16 mouse cellular contexts compared by ENCODE assay signal in the genomic region with DNA sequence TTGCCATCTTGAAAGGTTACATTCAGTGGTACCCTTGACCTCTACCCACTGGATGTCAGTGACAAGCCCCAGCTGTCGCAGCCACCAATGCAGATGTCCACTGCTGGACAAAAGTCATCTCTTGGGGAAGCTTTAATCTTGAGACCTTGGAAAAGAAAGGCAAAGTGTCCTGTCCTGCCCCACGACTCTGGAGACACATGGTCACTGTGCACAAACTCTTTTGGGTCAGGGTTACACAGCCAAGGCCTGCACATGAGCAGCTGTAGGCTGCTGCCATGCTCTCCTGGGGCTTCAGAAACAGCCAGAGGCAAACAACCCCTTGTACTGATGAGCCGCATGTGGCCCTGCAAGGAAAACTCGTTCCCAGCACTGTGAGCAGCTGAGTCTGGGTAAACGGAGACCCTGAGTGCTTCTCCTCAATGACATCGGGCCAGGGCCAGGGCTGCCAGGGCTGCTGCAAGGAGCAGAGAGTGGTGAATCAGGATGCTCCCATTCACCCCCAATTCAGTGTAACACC. TPM values are rescaled to one million over a fixed set of nuclear protein-coding genes. Genes with fewer than 3 reads are reported as not detected.
A peak's percentile ranks its signal among the peaks of the same experiment; 100 is the strongest.
DNase-seq lines count a peak whose midpoint lies in the region; ATAC-seq and TF ChIP-seq lines count a peak whose summit lies in the region.
"Had no signal": no experiment of that assay in that cellular context is flagged by ENCODE, and none has a peak within 500 bp of the region (broad histone marks: within the 10 kb centered on the region; RNA-seq: fewer than 3 reads in every experiment).

No protein-coding gene starts in this region.

- DNase-seq in embryonic facial prominence, embryonic 10.5 days (ENCODE audit: low spot score), result no peak
- DNase-seq in heart, adult 9 months (ENCODE audit: low spot score in 2 of 2), result no peak
- DNase-seq in testis, postnatal 14 days (ENCODE audit: low spot score), result no peak
- DNase-seq in spleen, postnatal 10 days (ENCODE audit: low spot score in 2 of 2), result no peak
- DNase-seq: embryo, embryonic 11 days; layer of hippocampus, adult 9-11 months; thymus, postnatal 36 days had no signal

- no peak for ATAC-seq in embryonic facial prominence, embryonic 13.5 days (ENCODE audit: insufficient number of reproducible peaks, insufficient read depth, low FRiP score, low TSS enrichment, low read depth)
- no peak for ATAC-seq in heart, embryonic 16.5 days (replicated peaks; ENCODE audit: extremely low read depth, insufficient read depth, low FRiP score)
- ATAC-seq: inflammation-experienced regulatory T-cells, adult 6 months; liver, embryonic 12.5 days had no signal

- peaks cover 6% of the 10 kb centered on the region for H3K36me3 ChIP-seq in embryonic facial prominence, embryonic 13.5 days
- peaks cover 10% of the 10 kb centered on the region for H3K36me3 ChIP-seq in embryonic facial prominence, embryonic 10.5 days (replicated peaks)
- no peaks in the 10 kb centered on the region for H3K36me3 ChIP-seq in heart, embryonic 16.5 days (ENCODE audit: control insufficient read depth, insufficient read depth)
- H3K36me3 ChIP-seq in testis, adult 2 months (ENCODE audit: control insufficient read depth, insufficient read depth, low read length), result no peaks in the 10 kb centered on the region

- H3K4me3 ChIP-seq in embryonic facial prominence, embryonic 13.5 days, result no peak overlapping the region
- H3K4me3 ChIP-seq in embryonic facial prominence, embryonic 10.5 days, result no peak overlapping the region
- no peak overlapping the region for H3K4me3 ChIP-seq in heart, embryonic 16.5 days (ENCODE audit: low read length)
- H3K4me3 ChIP-seq in testis, adult 2 months (ENCODE audit: control insufficient read depth, low read depth, low read length), result no peak overlapping the region
- H3K4me3 ChIP-seq: forebrain, embryonic 12.5 days; heart, adult 2 months; liver, embryonic 12.5 days had no signal

- TF ChIP-seq POLR2A in testis, adult 2 months (IDR thresholded peaks at IDR 0.05; ENCODE audit: control insufficient read depth, low read depth, low read length), result no peak

- H3K9ac ChIP-seq in embryonic facial prominence, embryonic 13.5 days, result peak overlapping the region; percentile 32; the same call in 1 of the 2 replicates
- peak overlapping the region; percentile 38; the same call in 1 of the 2 replicates for H3K9ac ChIP-seq in heart, embryonic 16.5 days (ENCODE audit: low read length)
- H3K9ac ChIP-seq: forebrain, embryonic 12.5 days; liver, embryonic 12.5 days had no signal

- no peak overlapping the region for H3K27ac ChIP-seq in embryonic facial prominence, embryonic 13.5 days
- no peak overlapping the region for H3K27ac ChIP-seq in embryonic facial prominence, embryonic 10.5 days (replicated peaks)
- H3K27ac ChIP-seq in heart, embryonic 16.5 days (ENCODE audit: low read length), result peak overlapping the region; percentile 41; the same call in 1 of the 2 replicates
- H3K27ac ChIP-seq in testis, adult 2 months (ENCODE audit: control insufficient read depth, insufficient read depth, low read depth, low read length), result 0 out of 2 replicates have a peak overlapping the region, but pooled peaks have one; percentile 5
- H3K27ac ChIP-seq: forebrain, embryonic 12.5 days; heart, adult 2 months; liver, embryonic 12.5 days had no signal

- H3K4me1 ChIP-seq in embryonic facial prominence, embryonic 13.5 days, result 0 out of 2 replicates have a peak, but pooled peaks cover 5% of the 10 kb centered on the region
- peaks cover 4% of the 10 kb centered on the region for H3K4me1 ChIP-seq in embryonic facial prominence, embryonic 10.5 days
- peaks cover 30% of the 10 kb centered on the region for H3K4me1 ChIP-seq in heart, embryonic 16.5 days (ENCODE audit: control insufficient read depth, insufficient read depth, low read length)
- peaks cover 2% of the 10 kb centered on the region for H3K4me1 ChIP-seq in testis, adult 2 months (ENCODE audit: control insufficient read depth, insufficient read depth, low read length)
- H3K4me1 ChIP-seq: forebrain, embryonic 12.5 days had no signal

- no peaks in the 10 kb centered on the region for H3K27me3 ChIP-seq in embryonic facial prominence, embryonic 13.5 days
- no peaks in the 10 kb centered on the region for H3K27me3 ChIP-seq in embryonic facial prominence, embryonic 10.5 days (replicated peaks; ENCODE audit: low read depth, poor library complexity, severe bottlenecking)
- no peaks in the 10 kb centered on the region for H3K27me3 ChIP-seq in heart, embryonic 16.5 days (ENCODE audit: control insufficient read depth, insufficient read depth, low read length)
- no peaks in the 10 kb centered on the region for H3K27me3 ChIP-seq in testis, adult 2 months (ENCODE audit: control insufficient read depth, insufficient read depth, low read length)
- H3K27me3 ChIP-seq: forebrain, embryonic 12.5 days; liver, embryonic 12.5 days had no signal

- H3K9me3 ChIP-seq in embryonic facial prominence, embryonic 13.5 days, result no peaks in the 10 kb centered on the region
- H3K9me3 ChIP-seq in embryonic facial prominence, embryonic 10.5 days, result no peaks in the 10 kb centered on the region
- H3K9me3 ChIP-seq in heart, embryonic 16.5 days (replicated peaks; ENCODE audit: control insufficient read depth, low read length), result no peaks in the 10 kb centered on the region
- H3K9me3 ChIP-seq: forebrain, embryonic 12.5 days; liver, embryonic 12.5 days had no signal

- WGBS in embryonic facial prominence, embryonic 13.5 days, result 62% methylated on average over 6 of the region's 6 CpGs
- WGBS in embryonic facial prominence, embryonic 10.5 days, result 71% methylated on average over 6 of the region's 6 CpGs
- WGBS in heart, embryonic 16.5 days, result 71% methylated on average over 6 of the region's 6 CpGs

- TF ChIP-seq CTCF in testis, adult 2 months (IDR thresholded peaks at IDR 0.05; ENCODE audit: control insufficient read depth, insufficient read depth, insufficient replicate concordance, low read depth, low read length), result no peak

- no peak overlapping the region for H3K4me2 ChIP-seq in embryonic facial prominence, embryonic 13.5 days
- H3K4me2 ChIP-seq in heart, embryonic 16.5 days (ENCODE audit: low read depth, low read length), result peak overlapping the region; percentile 13; the same call in 1 of the 2 replicates
- H3K4me2 ChIP-seq: forebrain, embryonic 12.5 days; liver, embryonic 12.5 days had no signal

RNA-seq across cellular contexts. Expression of gene Sergef, which starts 27.1 kb away (rescaled TPM):
- 15.4 and 17.1 TPM in 2 replicates for polyA plus RNA-seq in embryonic facial prominence, embryonic 13.5 days (2015; fragmentation: Nextera tagmentation; extraction: Ambion mirVana)
- polyA plus RNA-seq in embryonic facial prominence, embryonic 10.5 days (2016; fragmentation: Nextera tagmentation; extraction: Ambion mirVana), result 12.7 and 13.4 TPM in 2 replicates
- polyA plus RNA-seq in heart, embryonic 16.5 days (2015; fragmentation: Nextera tagmentation; extraction: Ambion mirVana), result 11.0 and 11.4 TPM in 2 replicates
- 6.8 and 7.7 TPM in 2 replicates for polyA plus RNA-seq in testis, adult 2 months (2012; rRNA removed)

RNA-seq across cellular contexts. Expression of gene Tph1, which starts 59.9 kb away (rescaled TPM):
- 0.25 and 0.34 TPM in 2 replicates for polyA plus RNA-seq in embryonic facial prominence, embryonic 13.5 days (2015; fragmentation: Nextera tagmentation; extraction: Ambion mirVana)
- 0.25 and 0.27 TPM in 2 replicates for polyA plus RNA-seq in embryonic facial prominence, embryonic 10.5 days (2016; fragmentation: Nextera tagmentation; extraction: Ambion mirVana)
- 0.61 and 1.1 TPM in 2 replicates for polyA plus RNA-seq in heart, embryonic 16.5 days (2015; fragmentation: Nextera tagmentation; extraction: Ambion mirVana)
- polyA plus RNA-seq in testis, adult 2 months (2012; rRNA removed), result 0.22 TPM in 1 of 2 replicates, not detected in the other
- polyA plus RNA-seq: hindbrain, embryonic 11.5 days; liver, embryonic 12.5 days; lung, adult 2 months had no signal

Comparison
In these comparisons a context has a peak if more than half of its experiments do, and no peak if none do; other contexts are left out.
1. H3K27ac ChIP-seq: peak in heart, embryonic 16.5 days (single experiment) and testis, adult 2 months (single experiment); none in embryonic facial prominence, embryonic 13.5 days (single experiment) and embryonic facial prominence, embryonic 10.5 days (single experiment).